Mouse (Mus musculus) c-Kit-negative CD71-positive TER-119-positive erythroid progenitor cells, embryonic 14.5 days (primary cell): ENCODE measurements around the gene March6.

Experiments
- DNase-seq: peaks from one replicate; pipeline ENCODE4 v3.0.0-alpha.2; 2013; ENCODE audit warnings: low read depth, low spot score

Gene March6

GRCm38 (mm10) chr15:31454096-31454860 lies 76.6 kb downstream of the March6 start:
- no peak for DNase-seq

- peak; percentile 41 for DNase-seq
These were observed 77.5 kb downstream of the March6 start, which contains the start of gene Ropn1l for GRCm38 (mm10) chr15:31453098-31453916. Ropn1l (minus strand) TSS chr15:31453737.

GRCm38 (mm10) chr15:31452336-31453097 lies 78.3 kb downstream of the March6 start:
- no peak for DNase-seq

- DNase-seq: no peak
These were observed 81.1 kb downstream of the March6 start for GRCm38 (mm10) chr15:31449772-31450171.

GRCm38 (mm10) chr15:31447121-31447520 lies 83.7 kb downstream of the March6 start:
- no peak for DNase-seq

GRCm38 (mm10) chr15:31442698-31443097 lies 88.2 kb downstream of the March6 start:
- no peak for DNase-seq

- no peak for DNase-seq
These were observed 88.9 kb downstream of the March6 start for GRCm38 (mm10) chr15:31441996-31442395.

GRCm38 (mm10) chr15:31436811-31437210 lies 94.0 kb downstream of the March6 start:
- DNase-seq: no peak

- DNase-seq: no peak
These were observed 94.8 kb downstream of the March6 start for GRCm38 (mm10) chr15:31436083-31436482.

- DNase-seq: no peak
These were observed 97.1 kb downstream of the March6 start for GRCm38 (mm10) chr15:31433768-31434167.

GRCm38 (mm10) chr15:31431847-31432246 lies 99.0 kb downstream of the March6 start:
- DNase-seq: no peak

GRCm38 (mm10) chr15:31430014-31430413 lies 100.8 kb downstream of the March6 start:
- no peak for DNase-seq

GRCm38 (mm10) chr15:31429429-31429828 lies 101.4 kb downstream of the March6 start:
- DNase-seq: no peak

- DNase-seq: no peak
These were observed 102.3 kb downstream of the March6 start for GRCm38 (mm10) chr15:31428571-31428970.

GRCm38 (mm10) chr15:31427390-31427789 lies 103.5 kb downstream of the March6 start:
- DNase-seq: no peak

GRCm38 (mm10) chr15:31426066-31426706 lies 104.7 kb downstream of the March6 start:
- DNase-seq: no peak

GRCm38 (mm10) chr15:31422649-31423369 lies 108.0 kb downstream of the March6 start:
- DNase-seq: no peak

GRCm38 (mm10) chr15:31419037-31419436 lies 111.8 kb downstream of the March6 start:
- no peak for DNase-seq

GRCm38 (mm10) chr15:31418686-31419024 lies 112.2 kb downstream of the March6 start:
- no peak for DNase-seq

GRCm38 (mm10) chr15:31417796-31418685 lies 112.8 kb downstream of the March6 start:
- no peak for DNase-seq
